Mouse (Mus musculus) CD8-positive naive resting alpha-beta T cell, adult 57 days (primary cell): ENCODE measurements around the gene Sumo3. TPM values are rescaled to one million over a fixed set of nuclear protein-coding genes. Genes with fewer than 3 reads are reported as not detected.

Experiments used
- total RNA-seq: library from RNA; stranded (reverse); gene quantifications from one replicate; pipeline ENCODE4 v1.2.4, GENCODE M21; 2023

Sumo3 gene
- total RNA-seq: 49.8 TPM

DNA sequence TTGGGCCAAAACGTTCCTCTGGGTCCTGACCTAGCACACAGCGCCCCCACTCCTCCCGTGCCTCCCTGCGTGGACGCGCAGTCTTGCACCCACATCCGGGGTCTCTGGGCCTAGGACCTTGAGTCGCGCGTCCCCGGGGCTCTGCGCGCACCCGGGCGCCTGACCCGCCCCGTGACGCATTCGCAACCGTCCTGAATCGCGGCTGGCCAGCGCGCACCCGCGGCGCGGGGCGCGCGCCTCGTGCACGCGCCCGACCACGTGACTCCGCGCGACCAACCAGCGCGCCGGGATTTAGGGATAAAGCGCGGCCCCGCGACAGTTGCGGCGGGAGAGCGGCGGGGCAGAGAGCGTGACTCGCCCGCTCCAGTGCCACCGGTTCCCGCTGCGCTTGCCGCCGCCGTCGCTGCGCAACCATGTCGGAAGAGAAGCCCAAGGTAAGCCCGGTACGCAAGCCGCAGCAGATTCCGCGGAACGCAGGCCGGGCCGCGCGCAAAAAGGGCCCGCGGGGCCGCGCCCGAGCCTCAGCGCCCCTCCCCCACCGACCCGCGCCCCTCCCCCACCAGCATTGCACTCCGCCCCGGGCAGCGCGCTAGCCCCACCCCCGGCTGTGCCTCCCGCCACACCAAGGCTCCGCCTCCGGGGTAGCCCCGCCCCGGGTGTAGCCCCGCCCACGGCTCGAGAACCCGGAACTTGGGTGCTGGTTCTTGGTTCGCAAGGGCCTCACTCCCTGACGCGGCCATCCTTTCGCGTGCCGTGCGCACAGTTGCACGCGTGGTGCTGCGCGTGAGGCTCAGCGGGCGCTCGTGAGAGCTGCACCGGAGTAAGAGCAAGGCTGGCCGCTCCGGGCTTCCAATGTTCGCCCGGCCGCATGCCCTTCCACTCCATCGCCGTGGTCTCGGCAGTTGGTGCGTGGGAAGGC is at the start of gene Sumo3, which contains the start of gene Gm49325:
Gene Sumo3, plus strand, starts transcription at position 190 of the 919 bp plus-strand sequence.
Gene Gm49325, plus strand, starts transcription at position 290 of the 919 bp plus-strand sequence.

DNA sequence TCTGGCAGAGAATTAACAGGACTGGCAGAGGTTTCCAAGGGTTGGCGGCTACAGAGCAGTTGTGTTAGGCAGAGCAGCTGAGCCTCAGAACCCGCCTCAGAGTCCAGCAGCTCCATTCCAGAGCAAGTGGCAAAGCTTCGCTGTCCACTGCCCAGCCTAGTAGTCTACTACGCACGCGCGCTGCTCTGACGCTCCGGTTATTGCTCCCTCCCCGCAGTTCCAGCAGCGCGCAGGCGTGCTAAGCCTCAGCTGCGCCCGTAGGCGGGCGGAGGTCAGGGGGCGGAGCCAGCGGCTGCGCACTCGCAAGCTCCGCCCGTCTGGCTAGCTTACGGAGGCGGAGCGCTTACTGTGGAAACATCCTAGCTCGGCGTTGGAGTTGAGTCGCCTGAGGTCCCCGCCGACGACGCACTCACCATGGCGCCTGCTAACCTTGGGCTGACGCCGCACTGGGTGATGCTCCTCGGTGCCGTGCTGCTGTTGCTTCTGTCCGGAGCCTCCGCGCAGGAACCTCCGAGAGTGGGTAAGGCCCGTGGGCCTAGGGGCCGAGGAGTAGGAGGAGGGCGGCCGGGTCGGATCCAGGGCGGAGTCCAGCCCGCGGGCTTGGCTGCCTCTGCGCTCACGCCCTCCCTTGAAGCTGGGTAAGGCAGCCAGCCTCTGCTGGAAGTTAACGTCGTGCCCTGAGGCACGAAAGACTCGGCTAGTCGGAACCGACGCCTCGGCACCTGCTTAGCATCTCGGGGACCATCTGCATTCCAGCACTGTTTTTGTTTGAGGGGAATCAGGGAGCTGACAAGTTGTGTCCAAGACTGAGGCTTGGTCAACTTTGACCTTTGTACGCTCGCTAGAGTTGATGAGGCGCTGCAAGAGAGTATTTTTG is 24.3 kb upstream of the Sumo3 start, which contains the start of gene Pttg1ip:
Gene Pttg1ip, plus strand, starts transcription at position 313 of the 877 bp plus-strand sequence.

DNA sequence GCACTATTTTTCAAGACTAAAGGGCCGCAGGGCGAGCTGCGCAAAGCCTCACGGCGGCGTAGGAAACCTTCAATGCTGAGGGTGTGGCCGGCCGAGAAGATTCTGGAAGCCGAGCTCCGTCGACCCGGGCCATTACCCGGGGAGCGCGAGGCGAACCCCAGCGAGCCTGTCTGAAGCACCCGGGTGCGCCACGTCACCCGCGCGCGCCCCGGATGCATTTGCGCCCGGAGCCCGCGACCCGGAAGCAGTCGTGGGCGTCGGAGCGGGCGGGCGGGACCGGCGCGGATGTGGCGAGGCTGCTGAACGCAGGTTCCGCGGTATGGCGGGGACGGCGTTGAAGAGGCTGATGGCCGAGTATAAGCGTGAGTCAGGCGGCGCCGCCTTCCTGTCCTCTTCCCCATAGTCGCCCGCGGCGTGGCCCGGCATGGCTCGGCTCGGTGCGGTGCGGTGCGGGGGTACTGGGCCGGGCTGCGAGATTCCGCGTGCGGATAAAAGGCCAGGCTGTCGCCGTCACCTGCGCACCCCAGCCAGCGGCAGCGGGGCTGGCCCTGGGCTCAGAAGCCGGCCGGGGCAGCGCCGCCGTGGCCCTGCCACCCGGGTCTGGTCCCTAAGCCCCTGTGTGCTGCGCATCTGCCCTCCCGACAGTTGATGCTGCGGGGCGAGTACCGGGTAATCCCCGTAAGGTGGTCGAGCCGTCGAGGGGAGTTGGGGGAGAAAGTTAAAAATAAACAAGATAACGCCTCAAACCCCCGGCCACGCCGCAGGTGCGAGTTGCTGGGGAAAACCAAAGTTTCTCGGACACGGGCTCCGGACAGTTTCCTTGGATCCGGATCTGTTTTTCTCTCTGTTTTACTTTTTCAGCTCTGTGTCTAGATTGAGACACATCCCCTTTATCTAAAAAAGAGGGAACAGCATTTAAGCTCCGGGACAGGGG is 16.4 kb downstream of the Sumo3 start, which contains the start of gene Ube2g2:
Gene Ube2g2, plus strand, starts transcription at position 221 of the 934 bp plus-strand sequence.

Other genes starting within 250 kb of the Sumo3 start
- 1.3 TPM for gene Adarb1, start 187.8 kb upstream of the Sumo3 start, total RNA-seq
- 28.1 TPM for gene Fam207a, start 90.3 kb upstream of the Sumo3 start, total RNA-seq
- gene Itgb2, start 75.8 kb upstream of the Sumo3 start, total RNA-seq: 207 TPM
- 89.3 TPM for gene Pttg1ip, start 24.4 kb upstream of the Sumo3 start, total RNA-seq
- 2.4 TPM for gene Gm49325, start 100 bp downstream of the Sumo3 start, total RNA-seq
- gene Ube2g2, start 16.2 kb downstream of the Sumo3 start, total RNA-seq: 41.4 TPM
- 1.2 TPM for gene Tspear, start 80.5 kb downstream of the Sumo3 start, total RNA-seq
- gene Gm19402, start 84.7 kb downstream of the Sumo3 start, total RNA-seq: not detected
- gene Gm9508, start 91.1 kb downstream of the Sumo3 start, total RNA-seq: not detected
- gene Gm10272, start 100.5 kb downstream of the Sumo3 start, total RNA-seq: not detected
- not detected for gene Gm10024, start 105.4 kb downstream of the Sumo3 start, total RNA-seq
- not detected for gene Gm10142, start 109.7 kb downstream of the Sumo3 start, total RNA-seq
- gene Krtap12-1, start 114.5 kb downstream of the Sumo3 start, total RNA-seq: not detected
- gene Gm10100, start 120.4 kb downstream of the Sumo3 start, total RNA-seq: not detected
- not detected for gene Gm18596, start 136.5 kb downstream of the Sumo3 start, total RNA-seq
- gene Gm9736, start 145.3 kb downstream of the Sumo3 start, total RNA-seq: not detected
- not detected for gene Gm3233, start 153.6 kb downstream of the Sumo3 start, total RNA-seq
- gene Gm3238, start 165.2 kb downstream of the Sumo3 start, total RNA-seq: not detected
- gene Gm7138, start 170.8 kb downstream of the Sumo3 start, total RNA-seq: not detected
- gene Gm3250, start 176.4 kb downstream of the Sumo3 start, total RNA-seq: not detected
- gene Gm7137, start 182.1 kb downstream of the Sumo3 start, total RNA-seq: not detected
- gene Gm9639, start 189.0 kb downstream of the Sumo3 start, total RNA-seq: not detected
- gene Gm19668, start 193.0 kb downstream of the Sumo3 start, total RNA-seq: not detected
- not detected for gene Gm9507, start 205.7 kb downstream of the Sumo3 start, total RNA-seq
- gene Gm2696, start 208.6 kb downstream of the Sumo3 start, total RNA-seq: not detected
- gene Krtap10-4, start 221.0 kb downstream of the Sumo3 start, total RNA-seq: not detected
- not detected for gene Krtap10-10, start 229.8 kb downstream of the Sumo3 start, total RNA-seq
- not detected for gene Gm36176, start 240.7 kb downstream of the Sumo3 start, total RNA-seq
- not detected for gene Gm10318, start 246.8 kb downstream of the Sumo3 start, total RNA-seq